Mouse (Mus musculus): ENCODE results near the gene Ankrd23.

- TF ChIP-seq CTCF (IDR thresholded peaks at IDR 0.05) (peak; percentile 67), EP300 (IDR thresholded peaks at IDR 0.05; ENCODE audit: insufficient read depth, low read depth, low read length) (no peak)
Observed at GRCm38 (mm10) chr1:36513718-36514117, 23.0 kb downstream of the Ankrd23 start.
